Mouse (Mus musculus) embryonic facial prominence, embryonic 14.5 days (tissue): ENCODE results near the gene Atp2b1. TPM values are rescaled to one million over a fixed set of nuclear protein-coding genes. Genes with fewer than 3 reads are reported as not detected.

Source experiments
- ATAC-seq: fragments of 200-750 bp; cut with Nextera tagmentation; 2 replicates; pipeline ENCODE4 v1.8.0; 2017; ENCODE audit warnings: low read depth, moderate number of reproducible peaks, moderate TSS enrichment
- DNase-seq: peaks from one replicate; pipeline ENCODE4 v3.0.0-alpha.2; 2015; ENCODE audit warnings: low spot score
- H3K27ac ChIP-seq: fragments of 300-500 bp; sonication (generic); replicated peaks from 2 replicates; pipeline ENCODE4 v1.5.1; 2014; ENCODE audit warnings: low read depth, mild to moderate bottlenecking, low read length, moderate library complexity
- H3K27me3 ChIP-seq: fragments of 300-500 bp; sonication (generic); replicated peaks from 2 replicates; pipeline ENCODE4 v1.6.1; 2014; ENCODE audit warnings: low read length; ENCODE audit not compliant: control insufficient read depth, insufficient read depth
- H3K36me3 ChIP-seq: fragments of 300-500 bp; sonication (generic); 2 replicates; pipeline ENCODE4 v1.6.1; 2014; ENCODE audit warnings: low read length, mixed read lengths; ENCODE audit not compliant: control insufficient read depth, insufficient read depth
- H3K4me1 ChIP-seq: fragments of 300-500 bp; sonication (generic); 2 replicates; pipeline ENCODE4 v1.6.1; 2014; ENCODE audit warnings: antibody characterized with exemption, low read length; ENCODE audit not compliant: control insufficient read depth, insufficient read depth
- H3K4me2 ChIP-seq: fragments of 300-500 bp; sonication (generic); 2 replicates; pipeline ENCODE4 v1.6.1; 2014; ENCODE audit warnings: low read depth, mild to moderate bottlenecking, low read length, moderate library complexity, mixed read lengths
- H3K4me3 ChIP-seq: fragments of 300-500 bp; sonication (generic); 2 replicates; pipeline ENCODE4 v1.5.1; 2014; ENCODE audit warnings: low read depth, mild to moderate bottlenecking, low read length
- H3K9ac ChIP-seq: fragments of 300-500 bp; sonication (generic); 2 replicates; pipeline ENCODE4 v1.6.1; 2014; ENCODE audit warnings: low read depth, mild to moderate bottlenecking, low read length, moderate library complexity, mixed read lengths
- H3K9me3 ChIP-seq: fragments of 300-500 bp; sonication (generic); 2 replicates; pipeline ENCODE4 v1.6.1; 2016; ENCODE audit warnings: low read length; ENCODE audit not compliant: control insufficient read depth
- WGBS: fragments of 180-500 bp; shearing (Covaris S2); extraction: QIAGEN DNeasy Blood & Tissue Kit; methylation state at CpG from one replicate; pipeline ENCODE4 v1.1.7; 2014; 5-methylcytosine and 5-hydroxymethylcytosine counted together
- polyA plus RNA-seq: library from polyadenylated mRNA; unstranded; fragments of >200 nt; fragmentation: Nextera tagmentation; extraction: Ambion mirVana; gene quantifications from 2 replicates; pipeline ENCODE4 v1.2.1, GENCODE M21; 2014

The Atp2b1 gene
- polyA plus RNA-seq, 1 experiment from 2014 or later, result 105 TPM

DNA sequence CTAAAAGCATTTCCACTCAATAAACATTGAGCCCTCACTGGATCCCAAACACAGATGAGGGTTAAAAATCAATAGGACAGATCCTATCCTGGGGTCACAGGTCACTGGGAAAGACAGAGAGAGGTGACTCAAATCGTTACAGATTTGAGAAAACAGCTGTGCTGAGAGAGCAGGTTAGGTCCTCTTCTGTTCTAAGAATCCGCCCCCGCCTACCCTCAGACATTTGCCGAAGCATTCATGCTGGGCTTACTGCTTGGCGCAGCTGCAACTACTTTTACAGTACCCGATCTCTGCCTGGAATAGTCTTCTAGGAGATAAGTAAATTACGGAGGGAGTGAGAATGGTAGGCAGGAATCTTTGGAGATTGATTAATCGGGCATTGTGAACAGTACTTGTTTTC, 47.9 kb downstream of the Atp2b1 start:
- no peaks in the 10 kb centered on the region for H3K36me3 ChIP-seq
- no peak overlapping the region for H3K27ac ChIP-seq
- peak; percentile 56 for DNase-seq
- no peak overlapping the region for H3K4me3 ChIP-seq
- 44% methylated on average over 8 of the region's 8 CpGs for WGBS
- no peak overlapping the region for H3K4me2 ChIP-seq
- no peaks in the 10 kb centered on the region for H3K27me3 ChIP-seq
- no peak for ATAC-seq
- H3K4me1 ChIP-seq, result peaks cover 24% of the 10 kb centered on the region
- H3K9me3 ChIP-seq, result no peaks in the 10 kb centered on the region
- no peak overlapping the region for H3K9ac ChIP-seq

- H3K4me3 ChIP-seq, result no peak overlapping the region
- peaks cover 22% of the 10 kb centered on the region for H3K36me3 ChIP-seq
- H3K9ac ChIP-seq, result no peak overlapping the region
- no peak overlapping the region for H3K4me2 ChIP-seq
- no peak overlapping the region for H3K27ac ChIP-seq
- peaks cover 5% of the 10 kb centered on the region; the same call in 1 of the 2 replicates for H3K4me1 ChIP-seq
- H3K27me3 ChIP-seq, result no peaks in the 10 kb centered on the region
- H3K9me3 ChIP-seq, result no peaks in the 10 kb centered on the region
- DNase-seq (no peak), ATAC-seq (no peak)
- WGBS, result 72% methylated on average over 13 of the region's 13 CpGs
Observed at GRCm38 (mm10) chr10:98966407-98967215, 52.4 kb downstream of the Atp2b1 start.

DNA sequence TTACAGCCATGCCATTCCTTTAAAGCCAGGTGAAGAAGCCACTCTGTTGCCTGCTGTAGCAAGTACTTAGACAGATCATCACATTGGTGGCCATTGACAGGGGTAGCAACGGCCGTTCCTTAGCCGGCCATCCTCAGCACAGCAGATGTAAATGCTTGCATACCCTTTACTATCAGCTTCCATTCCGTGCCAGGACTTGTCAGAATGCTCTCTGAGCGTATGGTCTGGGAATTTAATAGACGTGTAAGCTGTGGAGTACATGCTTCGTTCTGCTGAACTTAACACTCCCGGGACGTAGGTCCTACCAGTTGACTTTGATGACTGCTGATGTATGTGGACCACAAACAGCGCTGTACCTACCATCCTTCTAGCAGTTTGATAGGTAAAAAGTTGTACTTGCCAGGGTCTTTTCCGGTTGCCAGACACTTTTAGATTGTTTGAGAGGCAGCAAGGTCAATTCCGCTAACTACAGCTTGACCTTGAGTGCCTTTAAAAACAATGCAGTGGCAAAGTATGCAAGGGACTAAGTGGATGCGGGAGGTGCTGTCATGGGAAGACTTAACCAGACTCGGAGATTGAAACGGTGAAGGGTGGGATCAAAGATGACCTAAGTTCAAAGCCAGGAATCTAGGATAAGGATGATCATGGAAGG, 53.2 kb downstream of the Atp2b1 start:
- no peaks in the 10 kb centered on the region for H3K4me1 ChIP-seq
- H3K4me2 ChIP-seq, result no peak overlapping the region
- H3K27ac ChIP-seq, result no peak overlapping the region
- H3K9me3 ChIP-seq, result no peaks in the 10 kb centered on the region
- no peak overlapping the region for H3K9ac ChIP-seq
- 79% methylated on average over 15 of the region's 15 CpGs for WGBS
- H3K27me3 ChIP-seq, result no peaks in the 10 kb centered on the region
- ATAC-seq, result no peak
- H3K36me3 ChIP-seq, result peaks cover 22% of the 10 kb centered on the region
- no peak overlapping the region for H3K4me3 ChIP-seq
- DNase-seq, result no peak

GRCm38 (mm10) chr10:98970917-98971316, 56.7 kb downstream of the Atp2b1 start:
- ATAC-seq (no peak), DNase-seq (no peak)
- H3K9me3 ChIP-seq, result no peaks in the 10 kb centered on the region
- no peak overlapping the region for H3K4me3 ChIP-seq
- H3K4me2 ChIP-seq, result no peak overlapping the region
- WGBS, result 94% methylated on average over 3 of the region's 3 CpGs
- H3K9ac ChIP-seq, result no peak overlapping the region
- H3K27me3 ChIP-seq, result no peaks in the 10 kb centered on the region
- no peak overlapping the region for H3K27ac ChIP-seq
- 0 out of 2 replicates have a peak, but pooled peaks cover 8% of the 10 kb centered on the region for H3K4me1 ChIP-seq
- H3K36me3 ChIP-seq, result peaks cover 22% of the 10 kb centered on the region

GRCm38 (mm10) chr10:98972359-98972758, 58.2 kb downstream of the Atp2b1 start:
- Histone ChIP-seq H3K27me3 (no peaks in the 10 kb centered on the region), H3K27ac (no peak overlapping the region), H3K4me3 (no peak overlapping the region), H3K4me2 (no peak overlapping the region), H3K36me3 (peaks cover 22% of the 10 kb centered on the region), H3K9ac (no peak overlapping the region), H3K4me1 (0 out of 2 replicates have a peak, but pooled peaks cover 8% of the 10 kb centered on the region), H3K9me3 (no peaks in the 10 kb centered on the region)
- no peak for ATAC-seq
- DNase-seq, result no peak
- 78% methylated on average over 2 of the region's 2 CpGs for WGBS

DNA sequence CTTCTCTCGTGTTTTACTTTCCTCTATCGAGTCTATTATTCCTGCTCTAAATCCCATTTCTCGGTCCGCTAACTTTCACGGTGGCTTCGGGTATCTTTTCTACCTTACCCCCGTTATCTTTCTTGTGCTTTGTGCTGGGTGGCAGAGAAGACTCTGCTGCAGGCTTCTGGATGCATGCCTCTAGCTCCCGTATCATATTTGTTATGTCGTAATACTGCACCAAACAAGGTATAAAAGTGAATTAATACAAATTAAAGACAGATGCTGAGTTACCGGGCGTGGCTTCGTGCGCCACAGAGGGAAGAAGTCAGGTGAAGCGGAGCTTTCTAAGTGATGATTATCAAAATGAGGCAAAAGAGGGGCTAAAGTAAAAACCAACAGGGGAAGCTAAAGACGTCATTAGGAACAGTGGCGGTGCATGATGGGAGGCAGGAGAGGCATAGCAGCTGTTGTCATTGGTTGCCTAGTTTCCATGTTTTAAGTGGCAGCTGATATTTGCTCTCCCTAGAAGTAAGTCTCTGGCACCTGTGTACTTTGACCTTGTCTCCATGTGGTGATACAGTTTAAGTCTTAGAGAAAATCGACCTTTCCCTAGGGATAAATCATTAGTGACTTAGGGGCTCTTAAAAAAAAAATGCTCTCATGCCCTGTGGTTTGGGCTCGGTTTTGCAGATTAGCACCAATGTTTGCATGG, 58.9 kb downstream of the Atp2b1 start:
- 59% methylated on average over 18 of the region's 18 CpGs for WGBS
- no peaks in the 10 kb centered on the region for H3K9me3 ChIP-seq
- H3K4me3 ChIP-seq, result no peak overlapping the region
- H3K4me2 ChIP-seq, result no peak overlapping the region; the same call in 1 of the 2 replicates
- peaks cover 22% of the 10 kb centered on the region for H3K36me3 ChIP-seq
- no peaks in the 10 kb centered on the region for H3K27me3 ChIP-seq
- H3K9ac ChIP-seq, result no peak overlapping the region
- 0 out of 2 replicates have a peak, but pooled peaks cover 8% of the 10 kb centered on the region for H3K4me1 ChIP-seq
- DNase-seq (no peak), ATAC-seq (no peak)
- no peak overlapping the region for H3K27ac ChIP-seq

- 86% methylated on average over 3 of the region's 3 CpGs for WGBS
Observed at GRCm38 (mm10) chr10:98974645-98975044, 60.4 kb downstream of the Atp2b1 start.

DNA sequence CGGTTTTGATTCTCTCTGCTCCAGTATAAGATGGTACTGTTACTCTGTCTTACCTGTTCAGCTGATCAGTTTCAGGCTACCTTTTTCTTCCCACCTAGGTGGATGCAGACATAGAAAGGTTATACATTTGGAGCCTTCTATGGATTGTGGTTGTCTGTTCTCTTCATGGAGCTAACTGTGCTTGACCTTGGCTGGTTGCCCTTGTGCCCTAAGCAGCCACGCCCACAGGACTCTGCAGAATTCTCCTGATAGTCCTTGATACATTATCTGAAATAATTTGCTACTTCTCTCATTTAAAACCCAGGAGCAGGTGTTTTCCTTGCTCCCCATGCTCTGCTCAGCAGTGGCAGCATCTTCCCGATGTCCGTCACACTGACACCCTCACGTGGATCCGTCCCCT, 61.4 kb downstream of the Atp2b1 start:
- DNase-seq (no peak), ATAC-seq (no peak)
- WGBS, result 81% methylated on average over 6 of the region's 6 CpGs
- Histone ChIP-seq H3K4me2 (no peak overlapping the region), H3K27me3 (no peaks in the 10 kb centered on the region), H3K27ac (no peak overlapping the region), H3K4me1 (0 out of 2 replicates have a peak, but pooled peaks cover 8% of the 10 kb centered on the region), H3K9me3 (no peaks in the 10 kb centered on the region), H3K36me3 (0 out of 2 replicates have a peak, but pooled peaks cover 3% of the 10 kb centered on the region), H3K4me3 (no peak overlapping the region), H3K9ac (no peak overlapping the region)

More at GRCm38 (mm10) chr10:98974645-98975044, 60.4 kb downstream of the Atp2b1 start:
- peaks cover 11% of the 10 kb centered on the region; the same call in 1 of the 2 replicates for H3K36me3 ChIP-seq
- H3K9me3 ChIP-seq, result no peaks in the 10 kb centered on the region
- no peak overlapping the region for H3K4me2 ChIP-seq
- no peak overlapping the region for H3K27ac ChIP-seq
- H3K4me3 ChIP-seq, result no peak overlapping the region
- H3K4me1 ChIP-seq, result 0 out of 2 replicates have a peak, but pooled peaks cover 8% of the 10 kb centered on the region
- ATAC-seq, result no peak
- no peak overlapping the region for H3K9ac ChIP-seq
- no peak for DNase-seq
- H3K27me3 ChIP-seq, result no peaks in the 10 kb centered on the region
